Mouse (Mus musculus) E14TG2a.4 (cell line): Measurements from ENCODE around the gene Fdx1.
A peak's percentile ranks its signal among the peaks of the same experiment; 100 is the strongest.

ENCODE experiments used
- H3K27me3 ChIP-seq: 2 replicates; pipeline ENCODE4 v1.6.1; 2014; ENCODE audit warnings: low read length, control low read depth; ENCODE audit not compliant: insufficient read depth
- H3K36me3 ChIP-seq: 2 replicates; pipeline ENCODE4 v1.6.1; 2014; ENCODE audit warnings: low read length, control low read depth; ENCODE audit not compliant: insufficient read depth
- H3K4me1 ChIP-seq: replicated peaks from 2 replicates; pipeline ENCODE4 v1.6.1; 2014; ENCODE audit warnings: low read depth, low read length, control low read depth
- H3K4me3 ChIP-seq: replicated peaks from 2 replicates; pipeline ENCODE4 v1.5.1; 2014; ENCODE audit warnings: mild to moderate bottlenecking, low read length
- H3K9me3 ChIP-seq: 2 replicates; pipeline ENCODE4 v1.6.1; 2014; ENCODE audit warnings: low read length, control low read depth
- CTCF ChIP-seq: conservative IDR thresholded peaks from 2 replicates; pipeline ENCODE4 v1.5.1; 2014; ENCODE audit warnings: low read length
- NANOG ChIP-seq: IDR thresholded peaks from 2 replicates; pipeline ENCODE4 v1.6.1; 2014; ENCODE audit warnings: borderline replicate concordance, low read length, mixed read lengths
- POU5F1 ChIP-seq: IDR thresholded peaks from 2 replicates; pipeline ENCODE4 v1.6.1; 2014; ENCODE audit warnings: low read length, borderline replicate concordance

The Fdx1 gene

DNA sequence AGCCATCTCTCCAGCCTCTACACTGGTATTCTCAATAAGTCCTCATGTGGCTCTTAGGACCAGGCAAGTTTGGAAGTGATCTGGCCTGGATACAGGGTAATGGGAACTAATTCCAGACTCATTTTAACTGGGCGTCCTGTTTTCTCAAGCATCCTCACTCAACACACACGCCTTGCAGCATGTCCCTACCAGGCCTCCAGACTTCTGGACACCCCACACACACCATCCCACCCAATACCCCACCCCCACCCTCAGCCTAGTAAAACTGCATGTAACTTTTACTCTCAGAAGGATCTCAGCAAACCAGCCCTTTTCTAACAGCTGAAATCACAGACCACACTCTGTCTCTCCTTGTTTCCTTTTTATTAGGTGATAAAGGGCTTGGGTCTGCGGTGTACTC, 35.7 kb downstream of the Fdx1 start:
- Histone ChIP-seq H3K27me3 (0 out of 2 replicates have a peak, but pooled peaks cover 3% of the 10 kb centered on the region), H3K36me3 (no peaks in the 10 kb centered on the region), H3K4me3 (no peak overlapping the region), H3K9me3 (no peaks in the 10 kb centered on the region), H3K4me1 (no peaks in the 10 kb centered on the region)
- no peak for TF ChIP-seq POU5F1
- TF ChIP-seq CTCF, result no peak
- no peak for TF ChIP-seq NANOG

DNA sequence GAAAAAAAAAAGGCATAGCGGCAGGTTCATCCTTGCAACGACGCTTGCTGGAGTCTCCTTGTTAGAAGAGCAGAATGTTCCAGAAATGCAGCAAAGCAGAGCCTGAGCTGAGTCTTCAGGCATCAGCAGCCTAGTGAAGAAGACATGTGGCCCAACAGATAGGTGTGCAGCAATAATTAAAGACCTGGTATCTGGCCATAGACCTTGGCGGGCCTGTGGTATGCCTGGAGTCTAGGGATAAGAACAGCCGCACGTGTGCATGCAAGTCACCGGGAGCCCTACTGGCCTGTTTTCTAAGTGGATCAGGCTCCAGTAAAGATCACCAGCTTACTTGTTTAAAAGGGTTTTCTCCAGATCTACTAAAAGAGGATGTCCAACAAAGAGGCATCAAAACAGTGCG, 36.7 kb downstream of the Fdx1 start:
- Histone ChIP-seq H3K4me1 (no peaks in the 10 kb centered on the region), H3K27me3 (0 out of 2 replicates have a peak, but pooled peaks cover 3% of the 10 kb centered on the region), H3K9me3 (no peaks in the 10 kb centered on the region), H3K4me3 (no peak overlapping the region), H3K36me3 (no peaks in the 10 kb centered on the region)
- TF ChIP-seq POU5F1 (no peak), CTCF (no peak), NANOG (no peak)

DNA sequence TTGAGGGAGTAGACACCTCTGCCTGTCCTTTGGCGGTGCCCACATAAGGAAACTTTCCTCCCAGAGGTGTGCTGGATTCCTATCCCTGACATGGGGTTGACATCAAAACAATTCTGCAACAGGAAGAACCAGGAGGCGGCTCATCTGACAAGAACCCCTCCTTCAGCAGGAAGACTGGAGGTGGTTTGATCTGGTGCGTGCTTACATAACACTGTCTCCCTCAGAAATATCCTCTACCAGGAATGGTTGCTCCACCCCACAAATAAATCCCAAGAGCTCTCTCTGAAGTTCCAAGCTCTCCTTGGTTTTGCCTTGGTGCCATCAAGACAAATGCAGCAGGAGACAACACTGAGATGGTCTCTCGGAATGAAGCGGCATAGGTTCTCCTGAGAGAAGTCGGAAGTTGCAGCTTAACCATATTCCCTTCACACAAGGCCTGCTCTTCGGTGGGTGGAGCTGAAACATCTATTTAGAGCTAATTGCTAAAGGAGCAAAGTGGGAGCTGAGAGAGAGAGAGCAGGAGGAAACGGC, 38.7 kb downstream of the Fdx1 start:
- H3K27me3 ChIP-seq, result 0 out of 2 replicates have a peak, but pooled peaks cover 3% of the 10 kb centered on the region
- H3K4me1 ChIP-seq, result no peaks in the 10 kb centered on the region
- H3K4me3 ChIP-seq, result no peak overlapping the region
- no peaks in the 10 kb centered on the region for H3K36me3 ChIP-seq
- H3K9me3 ChIP-seq, result no peaks in the 10 kb centered on the region
- TF ChIP-seq NANOG, result no peak

DNA sequence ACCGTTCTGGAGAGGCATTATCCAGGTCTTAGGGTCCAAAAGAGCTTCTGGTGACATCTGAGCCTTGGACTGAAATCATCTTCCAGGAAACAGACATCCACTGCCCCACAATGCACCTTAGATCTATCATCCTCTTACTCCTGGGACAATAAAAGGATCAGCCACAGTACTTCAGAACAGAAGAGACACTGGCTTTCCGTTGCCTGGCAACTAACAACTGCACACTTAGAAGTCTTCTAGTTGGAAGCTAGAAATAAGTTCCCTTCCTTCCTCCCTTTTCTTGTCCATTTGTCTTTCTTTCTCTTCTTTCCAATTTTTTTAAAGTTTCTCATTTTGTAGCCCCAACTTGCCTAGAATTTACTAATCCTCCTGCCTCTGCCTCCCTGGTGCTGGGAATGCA, 40.6 kb downstream of the Fdx1 start:
- no peaks in the 10 kb centered on the region for H3K9me3 ChIP-seq
- H3K4me3 ChIP-seq, result no peak overlapping the region
- no peaks in the 10 kb centered on the region for H3K4me1 ChIP-seq
- TF ChIP-seq POU5F1 (no peak), CTCF (no peak), NANOG (no peak)
- no peaks in the 10 kb centered on the region for H3K36me3 ChIP-seq
- 0 out of 2 replicates have a peak, but pooled peaks cover 3% of the 10 kb centered on the region for H3K27me3 ChIP-seq

DNA sequence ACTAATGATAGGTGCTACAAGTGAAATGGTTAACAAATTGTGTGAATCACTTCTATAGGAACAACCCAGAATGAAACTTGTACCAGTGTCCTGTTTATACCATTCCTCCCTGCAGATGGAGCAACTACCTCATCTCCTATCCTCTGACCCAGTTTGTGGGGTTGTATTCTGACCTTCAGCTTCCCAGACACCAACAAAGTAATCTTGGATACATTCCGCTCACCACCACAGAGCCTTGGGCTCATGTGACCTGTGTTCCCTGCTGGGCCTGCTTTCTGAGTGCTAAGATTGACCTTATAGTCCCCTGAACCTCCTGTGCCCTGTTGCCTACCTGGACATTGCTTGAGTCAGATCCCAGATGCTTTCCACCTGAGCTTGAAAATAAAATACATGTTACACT, 47.8 kb downstream of the Fdx1 start:
- H3K36me3 ChIP-seq, result no peaks in the 10 kb centered on the region
- no peaks in the 10 kb centered on the region for H3K4me1 ChIP-seq
- H3K27me3 ChIP-seq, result no peaks in the 10 kb centered on the region
- no peak overlapping the region for H3K4me3 ChIP-seq
- H3K9me3 ChIP-seq, result no peaks in the 10 kb centered on the region
- no peak for TF ChIP-seq CTCF
- TF ChIP-seq POU5F1, result no peak
- TF ChIP-seq NANOG, result no peak

DNA sequence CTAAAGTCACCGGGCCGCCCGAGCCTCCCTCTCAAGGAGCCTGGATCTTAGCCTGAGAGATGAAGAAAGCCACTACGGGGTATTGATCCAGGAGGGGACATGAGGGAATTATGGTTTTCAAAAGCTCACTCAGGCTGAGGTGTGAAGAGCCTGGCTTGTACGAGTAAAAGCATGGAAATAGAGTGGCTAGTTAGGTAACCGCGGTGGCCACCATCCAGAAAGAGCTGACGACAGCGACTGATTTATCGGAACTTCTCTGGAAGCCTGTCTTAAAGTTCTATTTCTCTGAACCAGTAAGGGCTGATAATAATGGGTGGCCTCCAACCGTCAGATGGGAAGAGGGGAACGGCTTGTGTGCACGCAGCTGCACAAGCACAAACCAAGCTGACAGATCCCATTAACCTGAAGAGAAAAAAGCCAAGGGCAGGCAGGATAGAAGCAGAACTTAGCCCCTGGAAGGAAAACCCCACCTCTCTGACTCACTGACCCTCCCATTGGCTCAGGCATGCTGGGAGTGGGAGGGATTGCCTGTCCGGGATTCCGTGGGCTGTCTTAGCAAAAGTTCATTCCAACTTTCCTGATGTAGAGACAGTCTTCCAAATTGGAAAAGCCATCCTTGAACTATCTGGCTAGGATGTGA, 48.8 kb downstream of the Fdx1 start:
- no peaks in the 10 kb centered on the region for H3K4me1 ChIP-seq
- H3K36me3 ChIP-seq, result no peaks in the 10 kb centered on the region
- TF ChIP-seq NANOG, result no peak
- TF ChIP-seq POU5F1, result no peak
- TF ChIP-seq CTCF, result no peak
- H3K9me3 ChIP-seq, result no peaks in the 10 kb centered on the region
- no peaks in the 10 kb centered on the region for H3K27me3 ChIP-seq
- H3K4me3 ChIP-seq, result no peak overlapping the region

DNA sequence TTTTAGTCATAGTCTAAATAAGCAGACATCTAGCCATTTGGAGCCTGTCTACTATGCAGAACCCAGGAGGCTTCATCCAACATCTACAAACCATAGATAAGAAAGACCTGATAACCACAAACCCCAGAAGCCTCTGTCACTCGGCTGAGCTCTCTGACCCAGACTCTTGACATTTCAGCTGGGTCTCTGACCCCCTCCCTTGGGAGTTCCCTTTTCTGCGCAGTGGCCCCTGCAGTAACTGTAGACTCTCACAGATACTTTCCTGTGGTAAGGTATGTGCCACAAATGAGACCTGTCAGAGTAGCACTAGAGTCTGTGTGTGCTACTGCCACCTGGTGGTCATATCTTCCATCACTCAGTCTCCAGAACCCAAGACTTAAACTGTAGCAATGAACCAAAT, 54.5 kb downstream of the Fdx1 start:
- Histone ChIP-seq H3K9me3 (no peaks in the 10 kb centered on the region), H3K4me3 (no peak overlapping the region), H3K27me3 (no peaks in the 10 kb centered on the region), H3K36me3 (no peaks in the 10 kb centered on the region), H3K4me1 (no peaks in the 10 kb centered on the region)
- TF ChIP-seq POU5F1 (no peak), CTCF (peak; percentile 60), NANOG (no peak)

DNA sequence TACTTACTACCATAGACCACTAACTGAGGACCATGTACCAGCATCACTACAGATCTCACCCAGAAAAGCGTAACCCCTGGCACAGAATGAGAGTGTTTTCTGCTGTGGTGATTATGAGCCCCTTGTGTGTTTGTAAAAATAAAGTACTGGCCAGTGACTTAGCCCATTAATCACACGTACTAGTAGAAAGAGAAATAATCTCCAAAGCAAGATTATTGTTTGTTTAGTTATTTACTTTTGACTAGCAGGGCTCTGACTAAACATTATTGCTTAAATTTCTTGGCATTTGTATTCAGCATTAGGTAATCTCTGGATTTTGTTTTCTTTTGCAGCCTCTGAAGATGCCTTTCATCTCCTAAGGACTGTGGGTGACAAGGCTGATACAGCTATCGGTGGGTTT, 55.1 kb downstream of the Fdx1 start:
- H3K4me3 ChIP-seq, result no peak overlapping the region
- no peaks in the 10 kb centered on the region for H3K9me3 ChIP-seq
- no peaks in the 10 kb centered on the region for H3K27me3 ChIP-seq
- H3K36me3 ChIP-seq, result no peaks in the 10 kb centered on the region
- H3K4me1 ChIP-seq, result no peaks in the 10 kb centered on the region
- TF ChIP-seq NANOG (no peak), CTCF (no peak), POU5F1 (no peak)

DNA sequence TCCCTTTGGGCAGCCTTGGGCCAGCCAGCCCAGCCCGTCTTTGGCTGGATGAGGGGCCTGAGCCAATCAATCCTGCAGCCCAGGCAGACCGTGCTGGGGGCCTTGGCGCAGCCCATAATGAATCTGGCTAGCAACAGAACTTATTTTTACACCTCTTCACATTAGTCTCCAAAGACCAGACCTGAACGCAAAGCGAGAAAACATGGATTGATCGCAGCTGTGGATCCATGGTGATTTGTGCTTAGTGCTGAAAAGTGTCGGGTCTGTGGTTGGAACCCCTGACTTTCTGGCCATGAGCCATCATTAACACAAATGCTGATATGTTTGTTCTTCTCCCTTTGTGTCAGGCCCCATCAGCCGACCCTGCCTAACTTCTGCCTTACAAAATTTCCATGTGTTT, 56.4 kb downstream of the Fdx1 start:
- TF ChIP-seq NANOG, result no peak
- no peak for TF ChIP-seq CTCF
- TF ChIP-seq POU5F1, result no peak
- Histone ChIP-seq H3K4me1 (no peaks in the 10 kb centered on the region), H3K9me3 (peaks cover 9% of the 10 kb centered on the region), H3K36me3 (no peaks in the 10 kb centered on the region), H3K4me3 (no peak overlapping the region), H3K27me3 (no peaks in the 10 kb centered on the region)
